Mouse (Mus musculus): ENCODE results near the gene Rbks.

Gene Rbks

GRCm38 (mm10) chr5:31588016-31588415, 109.4 kb downstream of the Rbks start:
- in situ Hi-C loops (cut with MboI, MseI): loop anchor here (10.0 kb wide), 1 partner anchor 557 kb away; no protein-coding TSS in a partner anchor

DNA sequence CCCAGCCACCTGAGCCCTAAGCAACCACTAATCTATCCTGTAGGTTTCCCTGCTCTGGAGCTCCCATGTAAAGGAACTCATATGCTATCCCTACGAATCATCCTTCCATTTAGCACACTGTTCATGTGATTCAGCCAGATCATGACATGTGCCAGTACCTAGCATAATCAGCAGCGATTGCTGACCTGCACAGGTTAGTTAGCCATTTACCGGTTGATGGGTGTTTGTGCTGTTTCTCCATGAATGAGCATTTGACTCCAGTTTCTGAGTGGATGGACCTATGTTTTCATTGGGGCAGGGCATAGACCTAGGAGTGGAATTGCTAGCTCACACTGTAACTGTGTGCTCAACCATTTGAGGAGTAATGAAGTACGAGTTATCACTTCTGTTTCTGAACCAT, 111.9 kb downstream of the Rbks start:
- in situ Hi-C loops (cut with MboI, MseI): loop anchor here (10.0 kb wide), 1 partner anchor 559 kb away; no protein-coding TSS in a partner anchor

GRCm38 (mm10) chr5:31583261-31583660, 114.2 kb downstream of the Rbks start:
- in situ Hi-C loops (cut with MboI, MseI): loop anchor here (10.0 kb wide), 1 partner anchor 562 kb away; no protein-coding TSS in a partner anchor

DNA sequence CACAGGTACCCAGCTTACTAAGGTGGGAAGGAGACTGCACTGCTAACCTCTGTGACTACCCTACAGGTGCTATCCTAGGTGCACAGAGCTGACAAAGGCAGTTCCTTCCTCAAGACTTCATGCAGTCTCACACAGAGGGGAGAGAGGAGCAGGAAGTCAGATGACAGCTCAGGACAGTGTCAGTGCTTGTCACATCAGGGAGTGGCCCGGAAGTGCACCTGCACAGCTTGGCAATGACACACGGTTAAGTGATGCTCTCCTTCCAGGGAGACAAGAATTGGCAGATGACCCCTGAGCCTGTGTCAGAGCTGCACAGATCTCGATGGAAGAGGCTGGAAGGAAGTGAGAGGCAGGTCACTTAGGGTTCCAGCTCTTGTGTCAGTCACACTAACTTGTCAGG, 115.5 kb downstream of the Rbks start:
- in situ Hi-C loops (cut with MboI, MseI): loop anchor here (10.0 kb wide), 1 partner anchor 563 kb away; no protein-coding TSS in a partner anchor

- in situ Hi-C loops (cut with MboI, MseI): loop anchor here (10.0 kb wide), 1 partner anchor 564 kb away; no protein-coding TSS in a partner anchor
Measured at GRCm38 (mm10) chr5:31581263-31581662, 116.2 kb downstream of the Rbks start.

DNA sequence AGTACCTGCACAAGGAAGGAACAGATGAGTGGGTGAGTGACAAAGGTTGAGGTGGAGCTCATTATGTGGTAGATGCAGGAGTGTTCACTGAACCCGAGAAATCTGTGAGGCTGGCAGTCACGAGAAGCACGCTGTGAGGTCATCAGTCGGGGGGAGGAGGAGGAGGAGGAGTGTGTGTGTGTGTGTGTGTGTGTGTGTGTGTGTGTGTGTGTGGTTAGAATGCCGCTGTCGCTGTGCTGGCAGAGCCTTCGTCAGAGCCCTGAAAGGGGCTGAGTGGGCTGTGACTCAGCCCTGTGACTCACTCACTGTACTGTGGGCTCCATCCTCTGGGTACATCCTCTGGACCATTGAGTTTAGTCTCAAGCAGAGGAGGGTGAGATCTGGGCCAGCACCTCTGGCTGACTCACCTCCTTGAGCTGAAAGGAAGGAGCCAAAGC, 120.9 kb downstream of the Rbks start:
- in situ Hi-C loops (cut with MboI, MseI): loop anchor here (5.0 kb wide), 1 partner anchor 121 kb away; the partner anchor contains the start of genes Babam2 and Rbks

Data from T-helper 1 cell (primary cell).